Mouse (Mus musculus) 3134 (cell line): ENCODE measurements around the gene Kif3c.
"Not testable (repeated sequence)": the region's sequence is repeated elsewhere in the genome, so short reads cannot be mapped to it uniquely, and the experiment has no call there.

Experiments
- DNase-seq: peaks from one replicate; pipeline ENCODE4 v3.0.0-alpha.2; 2011; ENCODE audit warnings: low spot score; ENCODE audit not compliant: insufficient read length; ENCODE audit errors: extremely low read depth

Kif3c gene

GRCm38 (mm10) chr12:3366957-3367260 lies 2.0 kb downstream of the Kif3c start:
- DNase-seq: no peak

DNA sequence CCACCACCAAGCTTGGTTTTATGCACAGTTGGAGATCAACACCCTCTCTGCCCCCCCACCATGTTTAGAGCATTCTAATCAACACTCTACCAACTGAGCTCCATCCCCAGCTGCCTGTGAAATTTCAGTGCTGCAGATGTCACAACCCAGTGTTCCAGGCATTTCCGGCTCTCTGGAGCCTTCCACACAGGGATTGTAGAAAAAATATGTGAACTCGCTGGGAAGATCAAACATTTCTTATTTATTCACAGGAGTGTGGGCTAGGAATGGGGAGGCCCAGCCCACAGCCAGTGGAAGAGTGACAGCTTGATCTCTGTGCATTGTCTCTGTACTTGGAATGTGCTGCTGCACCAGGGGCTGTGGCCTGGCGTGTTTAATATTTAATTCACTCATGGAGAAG lies 3.8 kb downstream of the Kif3c start:
- no peak for DNase-seq

- DNase-seq: peak; percentile 55
Measured at GRCm38 (mm10) chr12:3370979-3371925, 6.3 kb downstream of the Kif3c start.

GRCm38 (mm10) chr12:3371991-3372390 lies 7.1 kb downstream of the Kif3c start:
- DNase-seq: no peak

DNA sequence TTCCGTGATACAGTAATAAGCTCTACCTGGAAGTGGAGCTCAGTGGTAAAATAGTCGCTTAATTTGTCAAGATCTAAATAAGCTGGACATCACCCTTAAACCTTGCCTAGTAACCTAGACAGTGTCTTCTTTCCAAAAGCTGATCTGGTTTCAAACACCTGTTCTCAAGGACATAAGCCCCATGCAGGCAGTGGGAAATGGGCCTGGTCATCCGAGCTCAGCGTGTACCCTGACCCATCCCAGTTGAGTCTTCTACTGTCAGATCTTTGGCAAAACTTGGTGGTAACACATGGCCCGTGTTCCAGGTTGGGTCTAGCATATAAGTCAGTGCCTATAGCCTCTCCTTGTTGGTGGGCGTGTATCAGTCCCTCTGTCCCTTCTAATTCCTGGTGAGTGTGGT lies 8.6 kb downstream of the Kif3c start:
- DNase-seq: no peak

DNA sequence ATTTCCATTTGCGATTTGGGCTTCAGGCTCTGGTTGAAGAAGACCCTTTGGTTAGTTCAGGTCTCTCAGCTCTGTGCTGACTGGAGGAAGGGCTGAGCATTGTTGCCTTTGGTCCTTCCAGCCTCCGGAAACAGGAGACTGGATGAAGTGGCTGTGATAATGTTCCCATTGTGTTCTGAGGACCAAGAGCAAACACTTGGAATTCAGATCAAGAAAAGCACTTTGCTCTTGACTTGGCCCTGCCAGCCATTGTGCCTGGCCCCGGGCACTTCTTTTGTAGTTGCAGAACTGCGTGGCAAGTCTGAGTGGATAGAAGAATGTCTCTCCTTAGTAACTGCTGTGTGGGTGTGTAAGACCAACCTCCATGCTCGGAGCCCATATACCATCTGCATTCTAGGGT lies 9.6 kb downstream of the Kif3c start:
- DNase-seq: no peak

DNA sequence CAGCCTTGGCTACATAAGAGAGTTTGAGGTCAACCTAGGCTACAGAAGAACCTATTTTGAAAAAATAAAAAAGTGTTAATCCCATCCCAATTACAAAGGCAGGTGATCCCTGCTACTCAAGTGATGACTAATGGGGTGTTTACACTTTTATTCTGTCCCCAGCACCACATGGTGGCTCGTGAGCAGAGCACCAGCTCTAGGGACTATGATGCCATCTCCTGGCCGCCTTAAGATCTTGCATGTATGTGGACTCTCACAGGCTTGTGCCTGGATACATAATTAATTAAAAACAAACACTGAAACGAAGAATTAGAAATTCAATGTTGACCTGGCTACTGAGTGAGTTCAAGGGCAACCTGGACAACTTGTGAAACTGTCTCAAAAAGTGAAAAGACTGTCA lies 12.3 kb downstream of the Kif3c start:
- DNase-seq: no peak

- no peak for DNase-seq
Measured at GRCm38 (mm10) chr12:3377755-3378154, 12.8 kb downstream of the Kif3c start.

DNA sequence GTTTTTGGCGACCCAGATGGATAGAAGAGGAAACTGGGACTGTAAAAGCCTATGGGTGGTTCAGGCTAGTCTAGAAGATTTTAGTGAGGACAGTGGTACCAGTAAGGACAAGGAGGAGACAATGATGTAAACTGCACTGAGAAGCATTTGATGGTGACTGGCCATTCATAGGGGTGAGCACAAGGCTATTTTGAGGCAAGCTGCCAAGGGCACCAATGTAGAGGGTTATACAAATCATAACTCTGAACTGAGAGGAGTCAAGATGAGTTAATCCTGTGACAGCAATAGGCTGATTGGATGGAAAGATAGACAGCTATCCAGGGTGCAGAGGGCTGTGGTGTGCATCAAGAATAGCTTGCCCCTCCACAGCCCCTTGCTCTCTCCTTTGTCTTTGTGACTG lies 19.9 kb downstream of the Kif3c start:
- no peak for DNase-seq

- no peak for DNase-seq
Measured at GRCm38 (mm10) chr12:3385271-3385670, 20.3 kb downstream of the Kif3c start.

DNA sequence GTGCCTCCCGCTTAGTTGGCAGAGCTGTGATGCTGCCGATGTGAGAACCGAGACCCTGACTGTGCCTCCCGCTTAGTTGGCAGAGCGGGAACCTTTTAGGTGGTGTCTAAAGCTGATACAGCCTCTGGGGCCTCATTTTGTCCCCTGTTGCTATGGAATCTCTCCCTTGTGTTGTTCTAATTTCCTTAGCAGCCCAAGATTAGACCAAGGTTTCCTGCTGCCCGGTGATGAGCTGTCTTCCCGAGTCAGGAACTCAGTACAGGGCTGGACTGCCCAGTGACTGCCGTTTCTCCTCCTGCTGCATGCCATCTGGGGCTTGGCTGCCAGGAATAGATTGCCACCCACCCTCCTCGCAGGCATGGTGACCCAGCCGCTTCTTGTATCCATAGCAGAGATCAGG lies 21.0 kb downstream of the Kif3c start:
- DNase-seq: no peak

DNA sequence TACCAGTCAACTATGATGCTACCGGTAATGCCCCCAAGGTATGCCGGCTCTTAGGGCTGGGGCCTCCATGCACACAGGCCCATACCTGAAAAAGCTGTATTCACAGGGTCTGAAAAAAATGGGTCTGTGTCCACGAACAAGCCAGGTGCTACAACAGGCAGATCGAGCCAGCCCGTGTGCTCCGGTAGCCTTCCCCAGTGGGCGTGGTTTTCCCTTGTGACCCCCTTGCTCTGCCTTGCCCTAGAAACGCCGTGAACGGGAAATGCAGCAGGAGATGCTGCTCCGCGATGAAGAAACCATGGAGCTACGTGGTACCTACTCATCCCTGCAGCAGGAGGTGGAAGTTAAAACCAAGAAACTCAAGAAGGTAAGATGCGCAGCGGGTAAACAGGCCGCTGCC lies 23.0 kb downstream of the Kif3c start:
- DNase-seq: no peak

GRCm38 (mm10) chr12:3389394-3389793 lies 24.5 kb downstream of the Kif3c start:
- peak; percentile 76 for DNase-seq

GRCm38 (mm10) chr12:3390071-3390470 lies 25.1 kb downstream of the Kif3c start:
- DNase-seq: no peak

DNA sequence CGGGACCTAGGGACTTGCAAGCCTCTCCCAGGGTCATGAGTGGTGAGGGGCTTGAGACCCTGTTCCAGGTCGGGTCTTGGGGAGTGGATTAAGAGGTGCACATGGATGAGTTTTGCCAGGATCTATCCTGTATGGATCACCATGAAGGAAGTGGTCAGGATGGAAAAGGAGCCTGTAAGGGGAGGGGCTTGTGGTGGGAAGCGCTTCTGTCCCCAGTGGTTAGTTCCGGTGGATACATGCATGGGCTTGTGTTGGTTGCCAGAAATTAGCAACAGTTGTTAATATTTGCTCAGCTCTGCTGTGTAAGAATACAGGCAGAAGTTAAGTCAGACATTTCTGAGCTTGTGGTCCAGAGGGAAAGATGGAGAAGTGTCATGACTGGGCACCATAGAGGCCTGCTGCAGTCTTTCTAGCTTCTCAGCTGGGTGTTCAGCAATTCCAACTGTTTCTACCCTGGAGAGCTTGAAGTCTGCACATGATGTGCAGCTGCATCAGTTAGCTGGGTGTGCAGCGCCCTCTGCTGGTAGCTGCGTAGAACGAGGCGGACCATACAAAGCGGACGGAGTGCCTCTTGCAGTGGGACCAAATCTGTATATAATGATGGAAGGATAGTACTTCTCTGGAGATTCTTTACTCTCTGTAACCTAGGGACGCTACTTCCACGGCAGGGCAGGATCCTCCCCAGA lies 25.8 kb downstream of the Kif3c start:
- peak; percentile 63 for DNase-seq

DNA sequence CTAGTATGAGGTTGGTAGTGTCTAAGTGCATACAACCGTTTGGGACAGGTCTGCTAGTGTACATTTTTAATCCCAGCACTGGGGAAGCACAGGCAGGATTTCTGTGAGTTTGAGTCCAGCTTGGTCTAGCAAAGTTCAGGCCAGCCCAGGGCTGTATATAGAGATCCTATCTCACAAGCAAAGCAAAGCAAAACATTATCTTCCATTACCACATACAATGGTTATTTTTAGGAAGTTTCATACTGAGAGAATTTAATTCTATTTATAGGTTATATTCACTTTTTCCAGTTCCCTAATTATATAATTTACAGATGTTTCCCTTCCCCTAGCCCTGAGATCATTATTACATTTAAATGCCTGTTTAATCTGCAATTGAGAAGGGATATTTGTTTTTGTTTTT lies 26.3 kb downstream of the Kif3c start:
- no peak for DNase-seq

DNA sequence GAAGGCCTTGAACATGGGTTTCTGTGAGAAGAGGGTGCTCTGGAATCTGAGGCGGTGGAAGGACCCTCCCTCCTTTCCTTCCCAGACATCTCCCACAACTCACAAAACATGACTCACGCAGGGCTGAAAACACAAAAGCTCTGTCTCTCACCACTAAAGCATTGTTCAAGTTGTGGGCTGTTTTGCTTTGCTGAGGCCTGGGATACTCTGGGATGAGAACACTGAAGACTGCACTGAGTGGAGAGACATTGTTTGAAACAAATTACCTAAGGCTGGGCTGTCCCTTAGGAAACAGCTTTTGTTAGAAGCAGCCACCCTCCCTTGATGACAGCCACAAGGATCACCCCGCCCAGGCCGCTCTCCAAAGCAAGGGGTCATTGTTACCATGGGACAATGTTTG lies 28.2 kb downstream of the Kif3c start:
- DNase-seq: no peak

- DNase-seq: no peak
Measured at GRCm38 (mm10) chr12:3396931-3397330, 32.0 kb downstream of the Kif3c start.

- DNase-seq: not testable (repeated sequence)
Measured at GRCm38 (mm10) chr12:3405662-3406061, 40.7 kb downstream of the Kif3c start.

DNA sequence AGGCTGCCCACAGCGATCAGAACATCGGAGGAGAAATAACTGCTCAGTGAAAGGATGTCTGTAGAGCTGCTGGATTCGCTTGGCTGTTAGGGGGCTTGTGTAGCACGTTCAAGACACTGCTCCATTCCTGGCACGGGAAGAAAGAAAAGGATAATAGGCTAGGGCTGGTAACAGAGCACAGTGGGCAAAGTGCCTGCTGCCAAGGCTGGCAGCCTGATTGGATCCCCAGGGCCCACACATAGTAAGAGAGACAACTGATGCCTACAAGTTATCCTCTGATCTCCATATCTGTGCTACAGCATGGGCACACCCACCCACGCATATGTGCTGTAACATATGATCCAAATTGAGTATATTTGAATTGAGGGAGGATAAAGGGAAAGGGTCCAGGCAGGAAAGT lies 41.7 kb downstream of the Kif3c start:
- no peak for DNase-seq

GRCm38 (mm10) chr12:3414956-3415355 lies 50.0 kb downstream of the Kif3c start:
- no peak for DNase-seq

DNA sequence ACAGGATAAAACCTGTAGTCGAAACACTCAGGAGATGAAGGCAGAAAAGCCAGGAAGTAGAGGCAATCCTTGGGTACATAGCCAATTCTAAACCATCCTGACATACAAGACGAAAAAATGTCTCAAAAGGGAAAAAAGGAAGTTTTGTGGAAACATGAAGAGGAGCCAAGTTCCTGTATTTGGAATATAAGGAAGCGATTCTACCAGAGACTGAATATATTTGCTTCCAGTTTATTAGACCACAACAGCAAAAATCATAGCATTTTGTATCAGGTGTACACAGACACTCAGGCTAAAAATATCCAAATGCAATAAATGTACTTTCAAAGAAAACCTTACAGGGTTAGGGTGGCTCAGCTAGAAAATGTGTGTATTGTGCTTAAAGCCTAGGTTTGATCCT lies 53.8 kb downstream of the Kif3c start:
- no peak for DNase-seq
